Mouse (Mus musculus) ovary, postnatal 36 days (tissue): Measurements from ENCODE around the gene Stk11.
A peak's percentile ranks its signal among the peaks of the same experiment; 100 is the strongest.

ENCODE experiments used
- DNase-seq: peaks from one replicate; pipeline ENCODE4 v3.0.0; 2022; ENCODE audit warnings: low spot score, mixed read lengths

Stk11 gene

DNA sequence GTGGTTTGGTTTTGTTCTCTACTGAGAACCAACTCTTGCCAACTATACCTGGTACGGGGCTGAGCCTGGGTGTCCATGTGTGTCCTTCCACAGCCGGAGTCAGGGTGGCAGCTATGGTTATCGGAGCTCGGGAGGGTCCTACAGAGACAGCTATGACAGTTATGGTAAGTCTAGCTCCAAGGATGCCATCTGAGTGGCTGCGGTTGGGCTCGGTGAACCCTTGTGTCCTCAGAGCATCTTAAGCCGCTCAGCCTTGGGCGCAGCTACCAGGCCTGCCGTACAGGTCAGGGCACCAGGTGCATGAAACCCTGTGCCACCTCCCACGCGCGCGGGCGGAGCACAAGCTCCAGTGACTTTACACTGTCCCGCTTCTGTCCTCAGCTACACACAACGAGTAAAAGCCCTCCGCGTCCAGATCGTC, 55.0 kb downstream of the Stk11 start:
- DNase-seq: no peak

DNA sequence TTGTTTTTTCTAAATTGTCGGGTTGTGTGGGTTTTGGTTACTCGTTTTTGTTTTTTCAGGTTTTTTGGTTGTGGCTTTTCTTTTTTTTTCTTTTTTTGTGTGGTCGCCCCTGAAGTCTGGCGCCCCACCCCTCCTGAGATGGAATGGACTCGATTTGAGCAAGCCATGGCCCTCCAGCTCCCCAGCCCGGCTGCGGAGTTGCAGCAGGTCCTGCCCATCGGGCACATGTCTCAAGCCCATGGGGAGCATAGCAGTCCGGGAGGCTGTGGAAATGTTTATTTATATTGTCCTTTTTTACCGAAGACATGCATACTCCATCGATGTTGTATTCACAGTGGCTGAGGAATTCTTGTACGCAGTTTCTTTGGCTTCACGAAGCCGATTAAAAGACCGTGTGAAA, 55.6 kb downstream of the Stk11 start:
- DNase-seq: no peak

DNA sequence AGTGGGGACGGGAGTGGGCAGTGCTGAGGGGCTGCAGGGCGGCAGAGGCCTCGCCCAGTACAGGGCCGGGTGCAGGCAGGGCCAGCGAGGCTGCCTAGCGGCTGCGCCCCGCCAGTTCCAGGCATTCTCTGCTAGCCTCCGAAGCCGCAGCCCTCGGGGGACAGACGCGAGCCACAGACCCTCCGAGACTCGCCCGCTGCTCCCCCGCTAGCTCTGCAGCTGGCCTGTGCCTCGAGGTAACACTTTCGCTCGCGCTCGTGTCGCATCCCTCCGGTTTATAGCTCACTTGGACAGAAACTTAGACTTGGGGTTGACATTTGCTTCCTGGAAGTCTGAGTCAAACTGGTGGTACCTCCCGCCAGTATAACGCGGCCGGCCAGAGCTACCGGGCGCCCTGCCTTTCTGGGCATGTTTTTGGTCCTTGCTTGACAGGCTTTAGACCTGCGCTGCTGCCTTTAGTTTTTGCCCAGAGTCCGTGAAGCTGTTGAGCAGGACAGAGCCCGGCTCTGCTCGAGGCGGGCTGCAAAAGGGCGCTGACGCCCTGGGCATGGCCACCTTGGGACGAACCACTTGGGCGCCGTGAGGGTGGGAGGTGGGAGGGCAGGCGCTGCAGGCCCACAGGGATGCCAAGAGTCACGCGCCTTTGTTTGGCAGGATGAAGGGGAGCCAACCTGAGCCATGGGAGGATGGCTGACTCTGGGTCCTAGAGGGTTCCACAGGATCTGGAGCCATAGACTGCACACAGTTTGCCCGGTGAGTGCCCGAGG, 56.3 kb downstream of the Stk11 start:
- DNase-seq: no peak

DNA sequence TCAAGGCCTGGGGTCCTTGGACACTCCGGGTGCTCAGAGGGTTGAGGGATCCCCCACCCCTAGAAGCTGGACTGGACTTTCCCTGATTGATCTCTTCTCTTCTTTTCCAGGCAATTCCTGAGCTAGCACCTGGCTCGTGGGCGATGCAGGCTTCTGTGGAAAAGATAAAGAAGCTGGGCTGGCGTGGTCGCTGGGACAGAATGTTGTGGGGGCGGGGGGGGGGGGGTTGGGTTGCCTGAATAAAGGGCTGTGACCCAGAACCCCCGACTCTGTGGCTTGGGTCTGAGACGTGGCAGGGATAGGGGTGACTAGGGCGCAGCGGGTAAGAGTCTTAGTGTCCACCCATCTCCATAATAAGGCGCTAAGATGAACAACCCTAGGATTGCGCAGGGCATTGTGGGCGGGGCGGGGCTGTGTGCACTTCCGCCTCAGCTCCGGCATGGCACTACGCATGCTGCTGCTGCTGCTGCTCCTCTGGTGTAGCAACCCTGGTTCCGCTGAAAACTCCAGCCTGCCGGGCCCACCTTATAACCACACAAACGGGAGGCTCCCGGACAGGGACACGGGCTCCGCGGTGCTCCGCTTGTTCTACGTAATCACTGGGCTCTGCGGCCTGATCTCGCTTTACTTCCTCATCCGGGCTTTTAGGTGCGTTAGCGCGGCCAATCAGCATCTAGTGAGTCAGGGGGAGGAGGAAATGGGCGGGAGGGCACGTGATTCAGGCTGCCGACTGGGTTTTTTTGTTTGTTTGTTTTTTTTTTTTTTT, 57.1 kb downstream of the Stk11 start, which contains the start of gene 1600002K03Rik:
1600002K03Rik (plus strand) TSS at position 418 of the 766 bp plus-strand sequence.
- peak; percentile 84 for DNase-seq

DNA sequence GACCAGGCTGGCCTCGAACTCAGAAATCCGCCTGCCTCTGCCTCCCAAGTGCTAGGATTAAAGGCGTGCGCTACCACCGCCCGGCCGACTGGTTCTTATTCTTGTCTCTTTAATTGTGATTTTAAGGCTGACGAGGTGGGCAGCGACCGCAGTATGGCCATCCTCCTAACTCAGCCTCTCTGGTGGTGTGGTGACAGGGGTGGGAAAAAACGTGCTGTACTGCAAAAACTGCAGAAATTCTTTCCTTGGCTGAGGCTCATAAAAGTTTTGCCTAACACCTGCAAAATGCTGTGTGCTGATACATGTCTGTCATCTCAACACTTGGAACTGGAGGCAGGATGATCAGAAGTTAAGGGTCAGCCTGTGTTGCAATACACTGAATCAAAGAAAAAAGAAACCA, 57.8 kb downstream of the Stk11 start:
- DNase-seq: no peak

DNA sequence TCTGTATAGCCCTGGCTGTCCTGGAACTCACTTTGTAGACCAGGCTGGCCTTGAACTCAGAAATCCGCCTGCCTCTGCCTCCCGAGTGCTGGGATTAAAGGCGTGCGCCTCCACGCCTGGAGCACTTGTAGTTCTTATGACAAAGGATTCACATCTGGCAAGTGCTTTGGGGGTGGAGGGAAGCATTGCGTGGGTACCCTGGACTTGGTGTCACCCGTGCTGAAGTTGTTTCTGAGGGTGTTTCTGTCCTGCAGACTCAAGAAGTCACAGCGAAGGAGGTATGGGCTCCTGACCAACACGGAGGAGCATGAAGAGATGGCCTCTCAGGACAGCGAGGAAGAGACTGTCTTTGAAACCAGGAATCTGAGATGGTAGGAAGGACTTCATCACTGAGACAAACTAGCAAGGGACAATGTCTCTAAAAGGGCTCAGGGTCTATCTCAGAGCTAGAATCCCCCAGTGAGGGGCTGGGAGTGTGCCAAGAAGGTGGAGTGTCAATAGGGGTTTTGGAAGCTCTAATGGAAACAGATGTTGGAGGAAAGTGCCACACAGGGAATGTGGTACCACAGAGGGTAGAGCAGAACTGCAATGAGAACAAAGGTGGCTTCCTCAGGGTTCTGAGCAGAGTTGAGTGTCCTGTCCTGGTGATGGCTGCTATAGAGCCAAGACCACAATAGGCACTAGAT, 58.5 kb downstream of the Stk11 start:
- no peak for DNase-seq

DNA sequence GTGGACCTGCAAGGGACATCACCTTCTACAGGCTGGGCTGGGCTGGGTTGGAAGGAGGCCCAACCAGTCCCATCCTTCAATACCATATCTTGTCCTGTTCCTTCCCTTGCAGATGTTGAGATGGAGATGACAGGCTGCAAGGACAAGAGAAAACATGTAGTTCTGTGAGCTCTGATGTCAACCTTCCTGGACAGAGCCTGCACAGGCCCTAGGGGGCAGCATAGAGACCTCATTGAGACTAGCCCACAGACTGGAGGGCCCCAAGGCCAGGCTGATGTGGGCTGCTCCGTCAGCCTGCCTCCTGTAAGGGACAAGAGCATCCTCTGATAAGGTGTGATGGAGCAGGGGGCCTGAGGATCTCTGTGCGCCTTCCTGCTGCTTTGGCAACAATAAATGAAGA, 59.1 kb downstream of the Stk11 start:
- DNase-seq: no peak

DNA sequence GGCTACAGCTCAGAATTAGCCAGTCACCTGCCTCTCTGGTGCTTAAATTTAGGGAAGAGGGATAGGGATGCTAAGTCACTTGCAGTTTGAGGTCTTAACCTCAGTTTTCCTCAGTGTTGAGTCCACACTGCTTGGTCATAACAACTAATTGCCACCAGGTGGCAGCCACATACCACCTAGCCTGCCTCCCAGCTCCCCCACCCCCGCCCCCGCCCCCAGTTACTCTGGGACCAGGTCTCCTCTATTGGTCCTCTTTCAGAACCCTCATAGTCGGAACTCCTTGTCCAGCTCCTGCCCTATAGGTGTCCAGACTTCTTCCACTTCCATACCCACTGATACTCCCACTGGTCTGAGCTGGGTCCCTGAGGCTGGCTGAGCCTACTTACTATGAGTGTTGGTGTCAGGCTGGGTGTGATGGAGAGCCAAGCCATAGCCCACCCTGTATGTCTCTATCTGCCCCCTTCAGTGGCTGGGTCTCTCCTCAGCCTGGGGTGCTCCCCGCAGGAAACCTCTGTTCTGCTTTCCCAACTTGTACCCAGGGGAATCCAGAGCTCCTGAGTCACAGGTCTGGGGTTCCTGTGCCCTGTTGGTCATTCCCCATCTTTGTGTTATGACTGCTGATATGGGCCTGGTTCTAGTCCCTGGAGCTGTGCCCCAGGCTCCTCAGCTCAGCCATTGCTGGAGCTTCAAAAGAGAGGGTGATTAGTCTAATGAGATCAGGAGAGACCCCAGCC, 60.1 kb downstream of the Stk11 start:
- no peak for DNase-seq

DNA sequence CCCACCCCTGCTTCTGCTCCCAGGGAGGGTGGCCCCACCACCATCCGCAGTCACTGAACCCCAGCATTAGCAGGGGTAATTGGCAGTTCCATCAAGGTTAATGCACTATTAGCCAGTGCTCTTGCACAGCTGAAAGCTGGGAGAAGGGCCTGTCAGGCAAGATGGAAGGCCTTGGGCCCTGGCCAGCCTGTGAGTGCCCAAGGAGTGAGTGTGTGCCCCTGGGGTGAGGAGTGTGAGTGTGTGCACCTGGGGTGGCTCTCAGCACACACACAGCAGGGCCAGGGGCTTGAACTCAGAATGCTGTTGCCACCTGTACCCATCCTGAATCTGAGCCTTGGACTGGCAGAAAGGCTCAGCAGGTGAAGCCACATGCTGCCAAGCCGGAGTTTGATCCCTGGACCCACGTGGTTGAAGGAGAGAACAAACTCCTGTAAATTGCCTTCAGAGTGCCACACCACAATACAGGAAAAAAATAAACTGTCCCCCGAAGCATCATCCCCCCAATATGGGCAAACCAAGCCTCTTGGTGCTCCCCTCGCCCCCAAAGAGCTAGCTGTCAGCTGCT, 60.7 kb downstream of the Stk11 start:
- no peak for DNase-seq

DNA sequence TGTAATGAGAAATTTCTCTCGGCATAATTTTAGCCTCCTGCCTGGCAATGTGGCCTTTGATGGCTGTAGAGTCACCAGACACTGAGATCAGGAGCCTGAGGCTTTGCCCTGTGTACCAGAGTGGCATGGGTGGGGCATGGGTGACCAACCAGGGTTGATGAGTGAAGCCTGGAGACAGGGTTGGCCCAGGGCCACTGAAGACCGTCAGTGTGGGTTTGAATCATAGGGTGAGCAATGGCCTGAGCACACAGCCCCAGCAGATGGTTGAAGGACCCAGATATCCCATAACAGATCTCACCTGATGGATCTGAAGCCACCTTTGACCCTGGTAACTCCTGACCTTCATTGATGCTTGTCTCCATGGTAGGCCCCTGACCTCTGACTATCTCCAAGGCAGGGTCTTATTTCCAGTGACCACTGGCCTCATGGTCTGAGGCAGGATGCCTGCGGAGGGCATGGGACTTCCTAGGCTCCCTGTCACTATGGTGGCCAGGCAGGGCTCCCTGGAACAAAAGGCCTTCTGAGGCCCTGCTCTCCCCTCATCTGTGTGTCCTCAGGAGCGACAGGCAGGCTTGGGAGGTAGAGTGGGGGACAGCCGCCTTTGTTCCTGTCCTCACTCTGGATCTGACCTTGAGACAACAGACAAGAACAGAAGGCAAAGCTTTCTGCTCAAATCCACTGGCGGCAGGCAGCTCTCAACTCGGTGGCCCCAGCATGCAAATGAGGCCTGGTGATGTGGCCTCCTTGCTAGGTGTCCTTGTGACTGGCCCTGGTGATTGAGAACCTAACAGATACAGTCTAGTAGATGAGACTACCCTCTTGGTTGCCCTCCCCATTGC, 62.1 kb downstream of the Stk11 start:
- no peak for DNase-seq

DNA sequence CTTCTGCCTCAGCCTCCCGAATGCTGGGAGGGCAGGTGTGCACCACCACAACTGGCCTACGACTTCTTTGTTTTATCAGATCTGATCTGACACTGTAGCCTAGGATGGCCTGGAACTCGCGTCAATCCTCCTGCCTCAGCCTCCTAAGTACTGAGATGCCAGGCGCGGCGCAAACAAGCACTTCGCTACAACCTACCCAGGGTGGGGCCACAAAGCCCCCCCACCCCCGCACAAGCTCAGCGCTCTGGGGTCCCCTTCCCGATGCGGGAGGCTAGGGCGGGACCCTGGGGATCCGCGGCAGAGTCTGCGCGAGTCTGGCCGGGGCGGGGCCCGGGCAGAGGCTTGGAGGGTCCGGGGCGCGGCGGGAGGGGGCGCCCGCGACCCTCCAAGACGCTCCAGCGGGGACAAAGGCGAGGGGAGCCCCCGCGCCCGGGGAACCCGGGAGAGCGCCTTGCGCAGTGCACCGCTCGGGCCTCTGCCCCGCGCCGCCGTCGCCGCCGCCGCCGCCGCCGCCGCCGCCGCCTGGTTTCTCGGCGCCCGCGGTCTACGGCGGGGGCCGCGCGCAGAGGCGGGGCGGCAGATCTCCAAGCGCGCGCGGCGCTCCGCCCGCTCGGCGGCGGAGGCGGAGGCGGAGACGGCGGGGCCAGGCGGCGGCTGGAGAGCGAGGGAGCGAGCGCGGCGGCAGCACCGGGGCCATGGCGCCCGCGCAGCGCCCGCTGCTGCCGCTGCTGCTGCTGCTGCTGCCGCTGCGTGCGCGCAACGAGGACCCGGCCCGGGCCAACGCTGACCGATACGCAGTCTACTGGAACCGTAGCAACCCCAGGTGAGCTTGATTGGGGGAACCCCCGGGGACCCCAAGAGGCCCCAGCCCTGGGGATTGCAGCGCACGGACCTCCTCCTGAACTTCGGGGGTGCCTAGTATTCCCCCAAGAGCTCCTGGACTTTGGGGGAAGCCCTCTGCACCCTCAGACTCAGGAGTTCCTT, 63.8 kb downstream of the Stk11 start, which contains the start of gene Efna2:
Efna2 (plus strand) TSS at position 415 of the 984 bp plus-strand sequence.
- peak; percentile 71 for DNase-seq
